Mouse (Mus musculus) adrenal gland, postnatal 4 days (tissue): ENCODE measurements at regions not wholly inside any gene's neighbourhood (a gene's known extent, or its start where the extent isn't known, plus 50 kb on each side); places are given as distances from the start of the nearest gene placed in this dataset.

Source experiments
- DNase-seq, 2 experiments: peaks; one replicate each; pipeline ENCODE4 v3.0.0; 2021 to 2022; ENCODE audit warnings: low spot score in 2 of 2, mixed read lengths in 2 of 2

- no peak for DNase-seq
Measured at GRCm38 (mm10) chr17:15311822-15312221, 64.8 kb downstream of the Dll1 start.

DNA sequence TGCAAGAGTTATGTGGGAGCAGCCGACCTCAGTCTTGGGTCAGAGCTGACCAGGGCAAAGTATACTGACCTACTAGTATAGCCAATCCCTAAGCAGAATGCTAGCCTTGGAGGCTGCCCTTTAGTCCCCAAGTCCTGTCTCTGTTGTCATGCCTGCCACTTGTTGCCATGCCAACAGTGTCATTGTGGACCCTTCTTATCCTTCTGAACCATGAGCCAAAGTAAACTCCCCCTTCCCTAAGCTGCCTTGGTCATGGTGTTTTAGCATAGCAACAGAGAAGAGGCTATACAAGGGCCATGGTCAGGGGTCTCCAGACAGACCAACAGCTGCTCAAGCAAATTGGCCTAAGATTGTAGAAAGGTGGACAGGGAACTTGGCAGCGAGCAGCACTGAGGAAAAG lies 66.2 kb downstream of the Dll1 start:
- no peak for DNase-seq

- DNase-seq, result no peak
Measured at GRCm38 (mm10) chr17:15302110-15302509, 74.6 kb downstream of the Dll1 start.

- peak in 1 of 2 experiments; percentile 16 for DNase-seq
Measured at GRCm38 (mm10) chr17:15299743-15300371, 76.8 kb downstream of the Dll1 start.

DNA sequence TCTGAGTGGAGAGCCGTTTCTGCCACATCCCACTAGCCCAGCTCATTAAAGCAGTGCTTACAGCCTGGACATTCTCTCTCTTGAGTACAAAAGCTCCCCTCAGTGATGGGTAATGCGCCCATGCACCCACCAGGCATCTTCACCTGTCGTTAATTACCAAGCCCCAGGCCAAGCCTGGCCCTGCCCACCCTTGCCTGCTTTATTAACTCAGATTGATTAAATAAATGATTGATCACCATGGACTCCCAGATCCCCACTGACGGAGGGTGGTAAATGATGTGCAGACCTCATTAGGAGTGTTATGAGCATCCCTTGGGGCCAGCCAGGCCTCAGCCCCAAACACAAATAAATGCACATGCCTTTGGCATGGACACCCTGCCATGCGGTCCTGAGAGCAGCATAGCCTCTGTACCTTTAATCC lies 82.5 kb downstream of the Dll1 start:
- no peak for DNase-seq

GRCm38 (mm10) chr17:15292490-15293070 lies 84.1 kb downstream of the Dll1 start:
- DNase-seq, result no peak

DNA sequence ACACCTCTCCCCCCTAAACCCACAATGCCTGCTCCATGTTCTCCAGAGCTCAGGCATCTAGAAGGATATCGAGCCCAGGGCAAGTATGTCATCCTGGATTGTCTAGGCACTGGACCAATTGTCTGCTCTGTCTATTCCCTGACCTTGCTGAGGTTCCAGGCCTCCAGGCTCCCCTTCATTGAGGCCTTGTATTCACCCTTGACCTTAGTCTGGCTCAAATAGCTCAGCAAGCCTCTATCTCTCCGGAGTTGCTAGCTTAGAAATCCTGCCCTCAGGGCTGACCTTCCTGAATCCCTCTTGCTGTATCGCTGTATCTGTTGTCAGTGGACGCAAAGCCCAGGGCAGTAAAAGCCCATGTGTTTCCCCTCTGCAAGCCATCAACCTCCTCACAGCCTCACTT lies 85.0 kb downstream of the Dll1 start:
- no peak for DNase-seq

DNA sequence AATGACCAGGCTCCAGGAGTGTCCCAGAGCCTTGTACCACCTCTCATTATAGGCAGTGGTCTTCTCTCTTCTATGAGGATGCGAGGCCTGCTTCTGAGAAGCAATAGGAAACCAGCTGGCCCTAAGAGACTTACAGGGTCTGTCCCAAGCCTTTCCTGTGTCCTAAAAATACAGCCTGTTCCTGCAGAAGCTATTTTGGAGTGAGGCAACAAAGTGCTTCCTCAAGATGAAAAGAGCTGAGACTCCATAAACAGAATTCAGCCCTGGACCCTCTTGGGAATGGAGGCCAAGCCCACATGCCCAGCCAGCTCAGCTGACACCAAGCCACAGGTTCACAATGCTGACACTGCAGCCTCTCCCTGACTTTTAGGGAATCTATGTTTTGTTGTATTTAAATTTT lies 86.3 kb downstream of the Dll1 start:
- DNase-seq, result no peak

DNA sequence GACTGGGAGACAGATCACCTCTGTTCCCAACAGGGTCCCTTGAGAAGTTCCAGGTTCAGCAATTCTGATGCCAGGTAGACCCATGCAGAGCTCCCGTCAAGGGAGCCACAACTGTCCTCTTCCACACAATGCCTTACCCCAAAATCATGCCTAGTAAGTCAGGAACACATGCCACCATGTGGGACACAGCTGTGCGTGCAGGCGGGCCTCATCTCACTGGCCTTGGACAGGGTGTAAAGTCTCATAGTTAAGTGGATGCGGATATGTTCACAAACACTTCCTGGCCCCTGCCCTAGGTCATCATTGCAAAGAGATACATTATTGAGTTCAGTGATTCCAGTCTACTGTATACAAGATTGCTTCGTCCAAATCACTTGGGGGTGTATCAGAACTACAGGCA lies 87.6 kb downstream of the Dll1 start:
- DNase-seq, result no peak

- no peak for DNase-seq
Measured at GRCm38 (mm10) chr17:15288640-15289039, 88.0 kb downstream of the Dll1 start.

DNA sequence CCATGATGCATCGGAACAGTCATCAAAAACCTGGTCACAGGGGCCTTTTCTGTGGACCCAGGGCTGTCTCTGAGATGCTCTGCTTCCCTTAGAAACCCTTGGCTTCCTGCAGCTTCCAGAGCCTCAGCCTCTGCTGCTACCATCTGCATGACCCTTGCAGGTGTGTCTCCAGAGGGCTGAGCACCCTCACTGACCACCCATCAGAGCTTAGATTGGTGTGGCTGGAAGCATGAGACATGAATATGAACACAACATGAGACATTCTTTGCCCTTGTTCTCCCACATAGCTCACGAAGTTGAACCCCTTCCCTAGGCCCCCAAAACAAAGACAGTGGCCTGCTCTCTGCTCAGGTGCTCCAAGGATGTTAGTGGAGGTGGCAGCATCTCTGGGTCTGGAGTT lies 90.1 kb downstream of the Dll1 start:
- no peak for DNase-seq

DNA sequence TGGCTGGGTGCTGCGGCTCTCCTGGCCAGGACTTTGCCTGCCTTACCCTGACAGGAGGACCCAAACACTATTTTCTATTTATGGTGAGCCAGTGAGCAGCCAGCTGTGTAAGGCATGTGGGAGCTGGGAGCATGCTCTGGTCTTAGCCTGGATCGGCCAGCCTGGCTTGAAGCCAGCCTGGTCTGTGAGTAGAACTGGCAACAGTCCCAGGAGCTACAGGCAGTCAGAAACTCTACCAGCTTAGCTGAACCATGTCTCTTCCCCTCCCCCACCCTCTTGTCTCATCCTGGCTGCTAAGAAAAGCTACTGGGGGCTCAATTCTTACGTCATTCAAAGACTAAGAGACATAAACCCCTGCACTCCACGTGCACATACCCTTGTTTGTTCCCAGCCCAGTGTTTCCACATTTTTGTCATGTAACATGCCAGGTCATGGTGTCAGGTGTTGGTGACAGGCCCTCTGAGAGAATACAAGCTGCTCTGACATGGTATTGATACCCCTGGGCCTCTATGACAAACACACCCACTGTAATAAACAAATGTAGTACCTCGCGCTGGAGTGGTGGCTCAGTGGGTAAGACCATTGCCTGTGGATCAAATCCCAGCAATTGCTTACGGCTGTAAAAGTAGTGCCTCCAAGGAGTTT lies 91.2 kb downstream of the Dll1 start:
- peak in 1 of 2 experiments; percentile 52 for DNase-seq

DNA sequence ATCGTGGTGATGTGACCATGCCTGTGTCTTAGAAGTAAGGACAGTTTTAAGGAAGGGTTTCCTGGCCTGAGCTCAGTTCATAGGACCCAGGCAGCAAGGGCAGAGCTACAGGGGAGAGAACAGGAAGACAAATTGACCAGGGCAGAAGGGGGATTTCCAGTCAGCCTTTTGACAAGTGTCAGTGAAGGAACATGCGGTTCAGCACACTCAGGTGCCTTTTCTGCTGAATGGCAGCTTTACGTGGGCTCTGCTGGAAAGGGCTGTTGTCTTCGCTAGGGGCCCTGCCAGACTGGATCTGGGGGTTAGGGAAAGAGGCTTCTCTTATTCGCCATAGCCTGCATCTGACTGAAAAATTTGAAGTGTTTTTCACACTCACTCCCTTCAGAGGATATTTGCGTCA lies 106.8 kb downstream of the Dll1 start:
- DNase-seq, result no peak

GRCm38 (mm10) chr17:15269056-15269612 lies 107.5 kb downstream of the Dll1 start:
- DNase-seq, result no peak

GRCm38 (mm10) chr17:15267721-15268120 lies 109.0 kb downstream of the Dll1 start:
- no peak for DNase-seq

DNA sequence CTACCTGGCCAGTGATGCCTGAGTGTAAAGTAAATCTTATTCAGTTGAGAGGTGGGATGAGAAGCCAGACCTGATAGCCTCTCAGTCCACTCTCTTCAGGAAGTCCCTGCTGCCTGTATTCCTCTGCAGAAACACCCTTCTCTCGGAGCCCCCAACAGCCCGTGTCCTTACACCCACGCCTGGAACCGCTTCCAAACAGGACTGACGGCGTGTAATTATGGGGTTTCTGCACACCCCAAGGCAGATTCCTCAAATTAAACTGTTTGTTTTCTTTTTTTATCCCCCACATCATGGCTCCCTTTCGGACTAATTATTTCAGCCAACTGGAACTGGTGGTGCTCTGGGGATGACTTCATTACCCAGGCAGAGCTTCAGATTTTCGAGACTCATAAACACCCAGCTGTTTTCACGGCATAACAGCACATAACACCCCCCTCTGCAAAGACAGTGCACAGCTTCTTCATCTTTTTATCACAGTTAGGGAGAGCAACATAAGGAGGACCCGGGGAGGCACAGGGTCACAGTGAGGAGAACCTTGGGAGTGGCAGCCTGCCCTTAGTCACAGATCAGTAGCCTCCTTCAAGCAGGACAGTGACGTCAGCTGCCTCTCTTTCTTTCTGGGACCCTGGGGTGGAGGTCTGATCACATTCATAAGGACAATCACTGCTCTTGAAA lies 117.1 kb downstream of the Dll1 start:
- DNase-seq, result no peak

GRCm38 (mm10) chr17:15255874-15256273 lies 120.8 kb downstream of the Dll1 start:
- no peak for DNase-seq

GRCm38 (mm10) chr17:15253785-15254184 lies 122.9 kb downstream of the Dll1 start:
- no peak for DNase-seq

DNA sequence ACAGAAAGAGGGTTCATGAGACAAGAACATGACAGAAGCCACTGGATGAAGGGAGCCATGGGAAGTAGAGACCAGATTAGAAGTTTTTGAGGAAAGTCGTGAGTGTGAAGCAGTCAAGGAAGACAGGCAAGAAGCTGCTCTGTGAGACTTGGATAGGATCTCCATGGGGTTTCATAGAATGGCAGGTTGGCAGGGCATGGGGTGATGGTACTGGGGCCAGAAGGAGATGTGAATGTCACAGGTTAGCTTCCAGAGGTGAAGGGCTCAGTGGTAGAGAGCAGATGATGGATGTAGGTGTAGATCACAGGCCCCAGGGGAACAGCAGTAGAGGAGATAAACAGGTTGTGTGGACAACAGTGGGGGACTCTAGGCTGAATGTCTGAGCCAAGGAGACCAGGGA lies 123.4 kb downstream of the Dll1 start:
- DNase-seq, result no peak

- no peak for DNase-seq
Measured at GRCm38 (mm10) chr17:15252187-15252586, 124.5 kb downstream of the Dll1 start.

DNA sequence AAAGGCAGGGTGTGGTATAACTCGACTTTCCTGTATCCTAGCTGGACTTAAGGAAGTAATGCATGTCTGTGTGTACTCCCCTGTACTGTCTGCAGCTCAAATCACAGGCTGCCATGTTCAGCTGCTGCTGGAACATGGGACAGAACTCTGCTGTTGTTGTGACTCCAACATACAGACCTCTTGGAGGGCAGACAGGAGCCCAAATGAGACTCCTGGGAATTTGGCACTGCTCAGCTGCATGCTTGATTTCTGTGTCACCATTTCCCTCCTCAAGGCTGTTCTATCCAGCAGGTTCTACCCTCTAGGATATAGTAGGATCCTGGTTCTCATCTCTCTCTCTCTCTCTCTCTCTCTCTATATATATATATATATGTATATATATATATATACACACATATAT lies 125.0 kb downstream of the Dll1 start:
- DNase-seq, result no peak

GRCm38 (mm10) chr17:15248417-15248791 lies 128.3 kb downstream of the Dll1 start:
- DNase-seq, result no peak
